Mouse (Mus musculus) brain, embryonic 14.5 days (tissue): Measurements from ENCODE around the gene Sass6. TPM values are rescaled to one million over a fixed set of nuclear protein-coding genes. Genes with fewer than 3 reads are reported as not detected.
"Not testable (repeated sequence)": the region's sequence is repeated elsewhere in the genome, so short reads cannot be mapped to it uniquely, and the experiment has no call there.

Experiments
- DNase-seq: peaks from one replicate; pipeline ENCODE4 v3.0.0-alpha.2; 2011; ENCODE audit warnings: low read depth
- CTCF ChIP-seq: fragments of 200-500 bp; IDR thresholded peaks from 2 replicates; pipeline ENCODE4 v1.5.1; 2012; ENCODE audit warnings: inconsistent platforms, mild to moderate bottlenecking, moderate library complexity, borderline replicate concordance; ENCODE audit not compliant: insufficient read depth, insufficient read length; ENCODE audit errors: extremely low read depth
- POLR2A ChIP-seq: fragments of 200-500 bp; IDR thresholded peaks from 2 replicates; pipeline ENCODE4 v1.6.1; 2012; ENCODE audit warnings: mild to moderate bottlenecking, inconsistent platforms, borderline replicate concordance; ENCODE audit not compliant: poor library complexity, insufficient read depth, insufficient read length, severe bottlenecking; ENCODE audit errors: extremely low read depth
- polyA plus RNA-seq: library from polyadenylated mRNA; depleted of rRNA; stranded (reverse); fragments of >200 nt; gene quantifications from 2 replicates; pipeline ENCODE4 v1.2.3, GENCODE M21; 2012

Sass6 gene
- polyA plus RNA-seq, 1 experiment, result 10.4 TPM

DNA sequence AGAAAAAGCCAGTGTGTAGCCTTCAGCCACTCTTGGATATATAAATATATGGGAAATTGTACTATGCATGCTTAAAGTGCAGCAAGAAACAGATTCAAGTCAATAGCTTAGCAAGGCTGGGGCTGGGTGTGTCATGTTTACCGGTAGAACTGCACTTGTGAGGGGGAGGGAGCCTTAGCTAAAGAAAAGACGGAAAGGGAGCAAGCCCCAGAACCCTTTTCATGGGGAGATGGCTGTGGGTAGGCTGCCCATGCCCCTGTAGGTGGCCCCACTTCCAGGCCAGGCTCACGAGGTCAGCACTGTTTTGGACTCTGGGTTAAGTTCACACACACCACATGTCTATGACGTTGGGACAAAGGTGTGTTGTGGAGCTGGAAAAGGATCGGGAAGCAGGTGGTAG lies 41.0 kb downstream of the Sass6 start:
- no peak for DNase-seq
- TF ChIP-seq CTCF (no peak), POLR2A (no peak)

DNA sequence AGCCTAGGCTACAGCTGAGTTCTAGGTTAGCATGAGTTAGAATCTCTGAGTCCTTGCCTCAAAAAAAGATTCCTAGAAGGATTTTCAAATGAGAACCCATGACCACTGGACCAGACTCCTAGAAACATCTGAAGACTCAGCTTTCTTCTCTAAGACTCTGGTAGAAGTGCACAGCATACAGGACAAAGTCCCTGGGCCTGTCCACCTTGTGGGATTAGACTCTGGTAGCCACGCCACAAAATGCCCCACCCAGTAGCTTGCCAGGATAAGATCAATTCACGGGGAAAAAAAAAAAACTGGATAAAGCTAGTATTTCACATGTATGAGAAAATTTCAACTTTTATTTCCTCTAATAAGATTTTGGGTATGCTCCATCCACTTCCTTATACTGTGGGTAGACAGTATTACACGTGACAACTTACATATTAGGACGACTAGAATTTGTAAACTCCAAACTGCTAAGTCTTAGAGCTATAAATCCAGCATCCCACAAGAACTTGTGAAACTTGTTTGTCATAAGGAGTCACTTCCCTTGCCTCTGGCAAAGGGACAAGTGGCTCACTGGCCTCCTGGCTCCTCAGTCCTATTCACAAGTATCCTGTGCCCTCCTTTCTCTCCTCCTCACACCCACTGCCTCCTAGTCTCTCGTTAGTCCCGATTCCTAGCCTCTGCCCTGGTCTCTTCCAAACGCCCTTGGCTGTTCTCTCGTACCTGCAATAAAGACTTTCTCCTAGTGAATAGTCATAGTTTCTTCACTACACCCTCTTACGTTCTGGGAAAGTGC lies 43.1 kb downstream of the Sass6 start:
- TF ChIP-seq CTCF (no peak), POLR2A (no peak)

DNA sequence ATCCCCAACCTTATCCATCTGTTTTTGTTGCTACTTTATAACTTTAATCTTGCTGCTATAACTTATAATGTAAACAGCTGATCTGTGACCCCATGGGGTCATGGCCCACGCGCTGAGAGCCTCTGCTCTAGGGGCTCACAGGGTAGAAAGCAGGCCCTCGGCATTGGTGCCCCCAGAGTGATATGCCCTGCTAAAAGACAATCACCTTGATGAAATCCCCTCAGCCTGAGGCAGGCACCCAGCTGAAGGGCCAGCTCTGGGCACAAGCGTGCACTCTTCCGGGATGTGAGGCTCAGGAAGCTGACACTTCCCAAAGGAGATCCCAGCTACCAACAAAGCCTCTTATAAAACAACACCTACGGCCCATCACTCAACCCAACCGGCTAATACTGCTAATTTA lies 43.8 kb downstream of the Sass6 start:
- no peak for DNase-seq
- TF ChIP-seq POLR2A (no peak), CTCF (no peak)

More for the DNA sequence above, 43.1 kb downstream of the Sass6 start:
- DNase-seq, result no peak

DNA sequence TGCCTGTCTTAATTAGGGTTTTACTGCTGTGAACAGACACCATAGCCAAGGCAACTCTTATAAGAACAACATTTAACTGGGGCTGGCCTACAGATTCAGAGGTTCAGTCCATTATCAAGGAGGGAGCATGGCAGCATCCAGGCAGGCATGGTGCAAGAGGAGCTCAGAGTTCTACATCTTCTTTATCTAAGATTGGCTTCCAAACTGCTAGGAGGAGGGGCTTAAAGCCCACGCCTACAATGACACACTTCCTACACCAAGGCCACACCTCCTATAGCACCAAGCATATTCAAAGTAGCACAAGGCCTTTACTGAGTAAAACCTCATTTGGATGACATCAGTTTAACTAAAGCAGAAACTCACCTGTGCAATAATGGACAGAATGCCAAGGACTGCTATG lies 45.2 kb downstream of the Sass6 start:
- no peak for DNase-seq
- no peak for TF ChIP-seq POLR2A
- TF ChIP-seq CTCF, result no peak

DNA sequence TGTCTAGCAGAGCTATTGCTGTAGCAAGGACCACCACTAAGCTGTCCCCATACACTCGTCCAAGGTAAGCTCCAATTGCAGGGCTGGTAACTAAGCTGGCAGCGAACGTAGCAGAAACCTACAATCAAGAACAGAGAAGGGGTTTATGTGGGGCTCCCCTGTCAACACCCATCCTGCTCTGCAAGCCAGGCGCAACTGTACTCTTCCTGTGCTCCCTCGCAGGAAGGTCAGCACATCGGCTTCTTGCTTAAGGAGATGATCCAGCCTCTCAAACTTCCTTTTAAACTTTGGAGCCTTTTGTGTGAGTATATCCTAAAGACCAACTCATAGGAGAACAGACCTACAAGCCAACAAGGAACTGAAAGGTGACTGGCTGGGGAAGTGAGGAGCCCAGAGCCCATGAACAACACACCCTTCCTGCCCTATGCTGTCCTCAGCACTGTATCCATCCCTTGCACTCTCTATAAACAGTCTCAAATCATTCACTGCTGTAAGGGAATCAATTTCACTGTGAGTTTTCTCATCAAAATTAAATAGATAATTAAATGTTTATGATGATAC lies 47.1 kb downstream of the Sass6 start:
- no peak for DNase-seq
- no peak for TF ChIP-seq CTCF
- no peak for TF ChIP-seq POLR2A

DNA sequence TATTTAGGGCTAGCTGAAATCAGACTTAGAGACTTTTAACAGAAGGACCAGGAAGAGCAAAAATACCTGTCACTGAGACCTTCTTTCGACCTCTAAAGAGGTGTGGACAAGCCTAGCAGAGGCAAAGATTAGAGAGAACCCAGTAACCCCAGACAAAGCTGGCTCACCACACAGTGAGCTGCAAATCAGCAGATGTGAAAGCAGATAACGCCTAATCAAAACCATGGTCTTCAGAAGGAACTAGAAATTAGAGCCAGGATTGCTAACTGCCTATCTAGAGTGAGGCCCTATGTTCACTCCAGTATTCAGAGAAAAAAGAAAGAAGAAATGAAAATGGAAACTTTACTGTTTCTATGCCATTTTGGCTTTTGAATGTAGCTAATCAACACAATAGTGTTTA lies 47.6 kb downstream of the Sass6 start:
- DNase-seq, result no peak
- TF ChIP-seq CTCF, result no peak
- no peak for TF ChIP-seq POLR2A

DNA sequence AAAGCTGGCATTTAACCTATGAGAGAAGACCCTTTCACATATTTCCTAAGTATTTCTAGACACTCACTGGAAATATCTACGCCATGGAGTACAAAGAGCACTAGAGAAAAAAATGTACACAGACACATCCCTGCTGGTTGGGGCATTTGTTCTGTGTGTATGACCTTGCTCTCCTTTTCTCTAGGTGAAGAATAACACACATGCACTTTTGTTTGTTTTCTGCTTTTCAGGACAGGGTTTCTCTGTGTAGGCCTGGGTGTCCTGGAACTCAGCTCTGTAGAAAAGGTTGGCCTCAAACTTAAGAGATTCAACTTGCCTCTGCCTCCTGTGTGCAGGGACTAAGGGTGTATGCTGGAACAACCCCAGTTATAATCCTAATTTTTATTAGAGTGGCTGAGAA lies 51.6 kb downstream of the Sass6 start:
- no peak for DNase-seq
- TF ChIP-seq POLR2A (no peak), CTCF (no peak)

DNA sequence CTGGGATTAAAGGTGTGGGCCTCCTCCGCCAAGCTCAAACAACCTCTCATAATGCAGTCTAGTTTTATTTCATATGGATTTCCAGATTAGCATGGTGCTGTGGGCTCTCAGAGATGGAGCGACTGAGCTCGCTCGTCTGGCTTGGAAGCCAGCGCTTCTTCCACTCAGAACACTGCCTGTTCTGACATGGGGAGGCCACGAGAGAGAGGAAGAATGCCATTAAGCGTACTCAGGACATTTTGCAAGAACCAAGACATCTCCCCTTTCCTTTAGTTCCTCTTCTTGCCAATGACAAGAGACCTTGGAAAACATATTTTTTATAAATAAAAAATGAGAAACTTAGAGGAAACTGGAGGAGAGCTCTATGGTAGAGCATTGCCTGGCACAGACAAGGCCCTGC lies 54.0 kb downstream of the Sass6 start:
- no peak for DNase-seq
- no peak for TF ChIP-seq POLR2A
- TF ChIP-seq CTCF, result no peak

DNA sequence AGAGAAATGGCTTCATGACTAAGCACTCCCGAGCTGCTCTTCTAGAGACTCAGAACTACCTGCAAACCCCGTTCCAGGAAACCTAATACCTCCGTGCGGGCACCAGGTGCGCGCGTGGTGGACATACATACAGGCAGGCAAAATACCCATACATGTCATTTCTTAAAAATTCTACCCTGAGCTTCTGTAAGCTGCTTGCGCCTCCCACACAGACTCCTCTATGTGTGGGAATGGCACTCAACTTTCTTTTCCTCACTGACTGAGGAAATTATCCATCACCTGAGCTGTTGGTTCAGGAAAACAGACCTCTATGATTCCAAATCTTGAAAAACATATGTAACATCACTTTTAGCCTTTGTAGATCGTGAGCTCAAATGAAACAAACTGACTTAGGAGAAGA lies 55.9 kb downstream of the Sass6 start:
- DNase-seq, result no peak
- no peak for TF ChIP-seq CTCF
- TF ChIP-seq POLR2A, result no peak

DNA sequence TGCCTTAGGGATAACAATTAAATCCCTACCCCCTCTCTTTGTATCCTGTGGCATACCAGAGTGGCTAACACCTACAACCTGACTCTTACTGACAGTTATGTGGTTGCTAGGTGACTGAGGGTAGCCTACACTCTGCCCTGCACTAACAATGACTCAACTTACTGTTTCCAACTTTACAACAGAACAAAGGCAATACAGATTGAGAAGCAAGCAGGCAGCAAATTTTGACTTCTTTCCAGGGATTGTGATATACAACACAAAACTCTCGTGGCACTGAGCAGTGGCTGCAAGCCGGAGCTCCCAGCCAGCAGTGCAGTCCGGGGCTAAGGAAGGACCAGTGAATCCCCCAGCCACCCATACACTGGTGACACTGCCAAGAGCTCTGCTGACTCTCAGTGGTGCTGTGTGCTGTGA lies 57.3 kb downstream of the Sass6 start:
- TF ChIP-seq POLR2A (no peak), CTCF (no peak)
- DNase-seq, result peak; percentile 43

DNA sequence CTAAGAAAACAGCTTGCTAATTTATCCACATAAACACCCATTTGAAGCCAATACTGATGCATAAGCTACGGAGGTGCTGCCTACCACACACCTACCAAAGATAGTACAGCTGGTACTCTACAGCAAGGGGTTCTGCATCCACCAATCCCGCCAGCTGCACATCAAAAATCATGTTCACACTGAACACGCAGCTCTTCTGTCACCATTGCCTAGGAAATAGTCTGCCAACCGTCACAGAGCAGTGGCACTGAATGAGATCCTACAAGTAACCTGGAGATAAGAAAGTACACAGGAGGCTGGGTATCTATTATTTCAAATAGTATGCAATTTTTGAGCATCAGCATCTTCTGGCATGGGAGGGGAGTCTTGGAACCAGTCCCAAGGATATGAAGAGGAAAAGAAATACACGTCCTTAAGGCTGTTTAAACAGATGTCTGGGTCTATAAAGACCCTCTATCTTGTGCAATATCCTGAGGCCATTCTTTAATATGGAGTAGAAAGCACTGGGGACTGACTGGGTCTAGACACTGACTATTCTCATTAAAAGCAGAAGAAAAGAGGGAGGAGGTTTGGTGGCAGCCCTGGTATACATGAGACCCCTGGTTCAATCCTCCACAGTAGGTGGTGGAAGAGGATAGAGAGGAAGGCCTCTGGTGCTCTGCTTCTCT lies 58.6 kb downstream of the Sass6 start:
- TF ChIP-seq CTCF (no peak), POLR2A (no peak)
- peak; percentile 21 for DNase-seq

DNA sequence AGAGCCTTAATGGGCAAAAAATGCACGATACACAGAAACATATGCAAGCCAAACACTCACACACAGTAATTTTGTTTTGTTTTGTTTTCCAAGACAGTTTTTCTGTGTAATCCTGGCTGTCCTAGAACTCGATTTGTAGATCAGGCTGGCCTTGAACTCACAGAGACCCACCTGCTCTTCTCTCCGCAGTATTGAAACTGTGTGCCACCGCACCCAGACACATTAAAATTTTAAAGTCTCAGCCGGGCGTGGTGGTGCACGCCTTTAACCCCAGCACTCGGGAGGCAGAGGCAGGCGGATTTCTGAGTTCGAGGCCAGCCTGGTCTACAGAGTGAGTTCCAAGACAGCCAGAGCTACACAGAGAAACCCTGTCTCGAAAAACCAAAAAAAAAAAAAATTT lies 59.3 kb downstream of the Sass6 start:
- DNase-seq, result not testable (repeated sequence)
